In the genomic region with DNA sequence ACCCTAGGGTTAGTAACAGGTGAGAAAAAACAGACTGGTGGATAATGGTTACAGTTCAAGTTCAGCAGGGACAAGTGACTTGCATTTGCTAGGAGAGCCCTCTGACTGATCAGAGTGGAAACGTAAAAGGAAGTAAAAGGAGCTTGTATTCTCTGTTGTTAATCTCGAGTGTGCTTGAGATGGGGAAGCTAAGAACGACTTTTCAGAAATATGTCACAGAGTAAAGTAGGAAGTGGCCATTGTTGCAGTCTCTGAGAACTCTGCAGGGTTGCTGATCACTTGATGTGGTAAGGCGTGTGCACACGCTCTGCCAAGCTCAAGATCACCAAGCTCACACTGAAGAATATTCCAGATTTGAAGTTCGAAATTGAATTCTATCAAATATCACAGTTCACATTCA, we compare ENCODE assay signal across 18 mouse cellular contexts.
DNase-seq lines count a peak whose midpoint lies in the region; ATAC-seq lines count a peak whose summit lies in the region.
"Had no signal": no experiment of that assay in that cellular context is flagged by ENCODE, and none has a peak within 500 bp of the region (broad histone marks: within the 10 kb centered on the region; RNA-seq: fewer than 3 reads in every experiment).

No protein-coding gene starts in this region.

- H3K9me3 ChIP-seq in forebrain, embryonic 16.5 days (ENCODE audit: control insufficient read depth, low read length), result no peaks in the 10 kb centered on the region
- H3K9me3 ChIP-seq: embryonic facial prominence, embryonic 15.5 days; heart, embryonic 13.5 days; hindbrain, embryonic 10.5 days; liver, embryonic 13.5 days; neural tube, embryonic 15.5 days had no signal

- WGBS in forebrain, embryonic 16.5 days, result 76% methylated on average over 6 of the region's 6 CpGs

- no peak overlapping the region for H3K4me2 ChIP-seq in forebrain, embryonic 16.5 days (ENCODE audit: low read length)
- H3K4me2 ChIP-seq: embryonic facial prominence, embryonic 15.5 days; heart, embryonic 13.5 days; liver, embryonic 13.5 days; neural tube, embryonic 15.5 days had no signal

- peak; percentile 95 for ATAC-seq in megakaryocyte, adult 5-6 weeks (ENCODE audit: poor library complexity, severe bottlenecking)
- no peak for ATAC-seq in forebrain, embryonic 16.5 days

- H3K36me3 ChIP-seq in forebrain, embryonic 16.5 days (ENCODE audit: control insufficient read depth, insufficient read depth), result no peaks in the 10 kb centered on the region
- H3K36me3 ChIP-seq: embryonic facial prominence, embryonic 15.5 days; heart, embryonic 13.5 days; hindbrain, embryonic 10.5 days; liver, embryonic 13.5 days; neural tube, embryonic 15.5 days had no signal

- H3K9ac ChIP-seq in forebrain, embryonic 16.5 days (replicated peaks; ENCODE audit: low read depth, low read length), result no peak overlapping the region
- H3K9ac ChIP-seq: embryonic facial prominence, embryonic 15.5 days; heart, embryonic 13.5 days; liver, embryonic 13.5 days; neural tube, embryonic 15.5 days had no signal

- H3K27me3 ChIP-seq in forebrain, embryonic 16.5 days (replicated peaks; ENCODE audit: control insufficient read depth, insufficient read depth, low read length), result no peaks in the 10 kb centered on the region
- H3K27me3 ChIP-seq: CH12.LX; embryonic facial prominence, embryonic 15.5 days; heart, embryonic 13.5 days; liver, embryonic 13.5 days; neural tube, embryonic 15.5 days had no signal

- no peak overlapping the region for H3K4me3 ChIP-seq in forebrain, embryonic 16.5 days (replicated peaks; ENCODE audit: low read length)
- H3K4me3 ChIP-seq: embryonic facial prominence, embryonic 15.5 days; heart, embryonic 13.5 days; hindbrain, embryonic 10.5 days; liver, embryonic 13.5 days; neural tube, embryonic 15.5 days had no signal

- peak; percentile 35 for DNase-seq in lung, postnatal 25 days (ENCODE audit: low spot score)
- no peak for DNase-seq in lung, postnatal 14 days
- DNase-seq in CD4-positive helper T cell, adult 2 months (ENCODE audit: low read depth, low spot score), result peak; percentile 84
- peak; percentile 75 for DNase-seq in T-cell, adult 2 months (ENCODE audit: low spot score)
- DNase-seq in left cerebral cortex, postnatal 25 days (ENCODE audit: low spot score in 2 of 2), result no peak
- no peak for DNase-seq in cerebellum, adult 11 months
- DNase-seq: adrenal gland, adult 2 months; cerebellum, adult 8-10 months; gastrocnemius, postnatal 36 days; liver, embryonic 13.5 days had no signal

- H3K27ac ChIP-seq in forebrain, embryonic 16.5 days (ENCODE audit: low read length), result no peak overlapping the region
- H3K27ac ChIP-seq: embryonic facial prominence, embryonic 15.5 days; heart, embryonic 13.5 days; hindbrain, embryonic 10.5 days; kidney, postnatal 0 days; liver, embryonic 13.5 days; neural tube, embryonic 15.5 days had no signal

- intact Hi-C loops in left cerebral cortex, postnatal 25 days (cut with DNase I), result no loop called here

- H3K4me1 ChIP-seq in forebrain, embryonic 16.5 days (replicated peaks; ENCODE audit: control insufficient read depth, insufficient read depth, low read length), result no peaks in the 10 kb centered on the region
- H3K4me1 ChIP-seq: embryonic facial prominence, embryonic 15.5 days; heart, embryonic 13.5 days; hindbrain, embryonic 10.5 days; liver, embryonic 13.5 days; neural tube, embryonic 15.5 days had no signal

Comparison
In these comparisons a context has a peak if more than half of its experiments do, and no peak if none do; other contexts are left out.
1. DNase-seq: peak in lung, postnatal 25 days (single experiment), CD4-positive helper T cell, adult 2 months (single experiment) and T-cell, adult 2 months (single experiment); none in lung, postnatal 14 days (single experiment), left cerebral cortex, postnatal 25 days (0 of 2) and cerebellum, adult 11 months (single experiment).